Mouse (Mus musculus): ENCODE data around the gene Nr1h2.

DNA sequence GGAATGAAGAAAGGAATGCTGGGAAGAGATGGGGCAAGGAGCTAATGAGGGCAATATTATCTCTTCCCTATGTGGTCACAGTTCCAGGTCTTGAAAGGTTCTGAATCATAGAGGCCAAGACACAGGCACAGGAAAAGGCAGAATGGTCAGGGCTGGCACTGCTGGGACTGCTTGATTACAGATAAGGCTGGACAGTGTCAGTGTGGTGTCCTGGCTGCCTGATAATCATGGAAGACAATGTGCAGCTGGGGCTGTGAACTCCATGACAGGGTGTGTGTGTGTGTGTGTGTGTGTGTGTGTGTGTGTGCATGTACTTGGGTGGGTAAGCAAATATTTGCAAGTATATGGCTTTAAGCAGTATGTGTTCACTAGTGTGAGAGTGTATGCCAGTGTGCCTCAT lies 46.3 kb downstream of the Nr1h2 start:
- no peak for TF ChIP-seq POLR2A (IDR thresholded peaks at IDR 0.05; ENCODE audit: insufficient read depth, low read depth, low read length)
- TF ChIP-seq CTCF (IDR thresholded peaks at IDR 0.05): no peak

Measured in heart, adult 2 months (tissue).